Mouse (Mus musculus): ENCODE data around the gene Ddx4. TPM values are rescaled to one million over a fixed set of nuclear protein-coding genes. Genes with fewer than 3 reads are reported as not detected.

The Ddx4 gene
- polyA plus RNA-seq (2017; shearing (Covaris generic)), result not detected

DNA sequence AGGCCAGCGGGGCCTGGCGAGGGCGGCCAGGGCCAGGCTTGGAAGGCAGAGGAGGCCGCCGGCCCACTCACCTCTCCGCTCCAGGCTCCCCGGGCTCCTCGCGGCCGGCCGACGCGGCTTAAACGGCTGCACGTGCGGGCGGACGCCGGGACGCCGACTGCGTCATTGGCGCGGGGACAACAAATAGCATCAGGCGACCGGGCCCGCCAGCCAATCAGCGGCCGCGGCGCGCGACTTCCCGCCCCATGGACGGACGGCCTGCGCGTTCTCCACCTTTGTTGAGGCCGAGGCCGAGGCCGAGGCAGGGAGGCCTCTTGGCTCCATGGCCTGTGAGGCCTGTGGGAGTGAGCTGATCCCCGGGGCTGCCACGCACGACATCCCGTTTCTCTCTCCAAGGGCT lies at the start of gene Ddx4:
TSS of gene Ddx4 (minus strand) at position 271 of the 400 bp plus-strand sequence.

GRCm38 (mm10) chr13:112660574-112661381 lies 8.5 kb upstream of the Ddx4 start, which contains the start of gene Slc38a9:
Gene Slc38a9 (plus strand): TSS chr13:112660751.

DNA sequence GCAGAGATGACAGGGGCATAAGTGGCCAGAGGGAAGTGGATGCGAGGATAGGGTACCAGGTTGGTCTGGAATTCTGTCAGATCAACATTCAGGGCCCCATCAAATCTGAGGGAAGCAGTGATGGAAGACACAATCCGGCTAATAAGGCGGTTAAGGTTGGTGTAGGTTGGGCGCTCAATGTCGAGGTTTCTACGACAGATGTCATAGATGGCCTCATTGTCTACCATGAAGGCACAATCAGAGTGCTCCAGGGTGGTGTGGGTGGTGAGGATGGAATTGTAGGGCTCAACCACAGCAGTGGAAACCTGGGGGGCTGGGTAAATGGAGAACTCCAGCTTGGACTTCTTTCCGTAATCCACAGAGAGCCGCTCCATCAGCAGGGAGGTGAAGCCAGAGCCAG lies 58.0 kb downstream of the Ddx4 start, which contains the start of gene Il31ra:
TSS of gene Il31ra (minus strand) at position 101 of the 400 bp plus-strand sequence.

Other genes starting within 250 kb of the Ddx4 start
- gene Il6st, start 188.4 kb downstream of the Ddx4 start, polyA plus RNA-seq (2017; shearing (Covaris generic)), result 76.0 TPM
- not detected for gene Il31ra, start 58.1 kb downstream of the Ddx4 start, polyA plus RNA-seq (2017; shearing (Covaris generic))
- 24.5 TPM for gene Slc38a9, start 8.3 kb upstream of the Ddx4 start, polyA plus RNA-seq (2017; shearing (Covaris generic))
- not detected for gene Plpp1, start 148.3 kb upstream of the Ddx4 start, polyA plus RNA-seq (2017; shearing (Covaris generic))